9 mouse cellular contexts compared by ENCODE assay signal in the genomic region with DNA sequence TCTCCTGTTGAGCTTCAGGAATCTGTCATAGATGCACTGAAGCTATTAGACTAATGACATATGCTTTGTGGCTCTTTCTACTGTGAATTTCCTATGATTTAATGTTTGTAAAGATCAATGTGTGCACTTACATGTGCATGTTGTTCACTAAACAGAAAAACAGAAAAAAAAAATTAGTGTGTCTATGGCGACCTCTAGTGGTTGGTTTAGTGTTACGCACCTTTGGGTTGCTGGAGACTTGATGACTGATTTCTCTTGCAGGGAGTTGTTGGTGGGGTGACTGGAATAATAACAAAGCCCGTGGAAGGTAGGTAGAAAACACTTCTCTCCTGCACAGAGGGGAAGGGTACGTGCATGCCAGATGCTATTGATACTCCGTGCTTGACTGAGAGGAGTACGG.
A peak's percentile ranks its signal among the peaks of the same experiment; 100 is the strongest.
DNase-seq lines count a peak whose midpoint lies in the region; ATAC-seq and TF ChIP-seq lines count a peak whose summit lies in the region.
"Had no signal": no experiment of that assay in that cellular context is flagged by ENCODE, and none has a peak within 500 bp of the region (broad histone marks: within the 10 kb centered on the region; RNA-seq: fewer than 3 reads in every experiment).

No protein-coding gene starts in this region.

- H3K9ac ChIP-seq in midbrain, embryonic 11.5 days (ENCODE audit: low read length), result no peak overlapping the region
- no peak overlapping the region for H3K9ac ChIP-seq in midbrain, embryonic 15.5 days
- H3K9ac ChIP-seq: limb, embryonic 13.5 days had no signal

- no peak overlapping the region for H3K27ac ChIP-seq in gastrocnemius, adult 2 months
- no peak overlapping the region for H3K27ac ChIP-seq in midbrain, embryonic 11.5 days (ENCODE audit: low read depth, low read length)
- no peak overlapping the region for H3K27ac ChIP-seq in midbrain, embryonic 15.5 days
- H3K27ac ChIP-seq: limb, embryonic 13.5 days had no signal

- no peak for DNase-seq in gastrocnemius, adult 2 months
- no peak for DNase-seq in gastrocnemius, postnatal 36 days
- peak; percentile 91 for DNase-seq in midbrain, embryonic 11.5 days (ENCODE audit: low spot score, missing footprints)
- peak; percentile 59 for DNase-seq in embryo, embryonic 10 days (ENCODE audit: low spot score)
- peak; percentile 76 for DNase-seq in retina, postnatal 1 day
- DNase-seq in left cerebral cortex, adult 9 months (ENCODE audit: low spot score in 2 of 2), result no peak

- no peaks in the 10 kb centered on the region for H3K36me3 ChIP-seq in midbrain, embryonic 11.5 days (ENCODE audit: control insufficient read depth, insufficient read depth, low read length)
- peaks cover 8% of the 10 kb centered on the region for H3K36me3 ChIP-seq in midbrain, embryonic 15.5 days (replicated peaks)

- 47% methylated on average over 6 of the region's 6 CpGs for WGBS in midbrain, embryonic 11.5 days
- 38% methylated on average over 6 of the region's 6 CpGs for WGBS in midbrain, embryonic 15.5 days

- no peak overlapping the region for H3K4me2 ChIP-seq in midbrain, embryonic 11.5 days
- no peak overlapping the region for H3K4me2 ChIP-seq in midbrain, embryonic 15.5 days
- H3K4me2 ChIP-seq: limb, embryonic 13.5 days had no signal

- intact Hi-C loops in gastrocnemius, adult 2 months (cut with DNase I), result loop anchor here (2.0 to 5.0 kb wide), 2 partner anchors 141 to 215 kb away; partner anchors contain the start of genes C2cd4a and C2cd4b
- intact Hi-C loops in gastrocnemius, postnatal 36 days (cut with DNase I), result loop anchor here (2.0 to 10.0 kb wide), 2 partner anchors 215 to 279 kb away; partner anchors contain the start of gene C2cd4b

- H3K27me3 ChIP-seq in midbrain, embryonic 11.5 days (ENCODE audit: control insufficient read depth, insufficient read depth, low read length), result no peaks in the 10 kb centered on the region
- no peaks in the 10 kb centered on the region for H3K27me3 ChIP-seq in midbrain, embryonic 15.5 days (replicated peaks)
- H3K27me3 ChIP-seq: limb, embryonic 13.5 days had no signal

- H3K4me3 ChIP-seq in gastrocnemius, adult 2 months, result no peak overlapping the region
- no peak overlapping the region for H3K4me3 ChIP-seq in midbrain, embryonic 11.5 days (ENCODE audit: low read depth, low read length)
- no peak overlapping the region for H3K4me3 ChIP-seq in midbrain, embryonic 15.5 days
- H3K4me3 ChIP-seq: limb, embryonic 13.5 days had no signal

- H3K9me3 ChIP-seq in midbrain, embryonic 11.5 days (ENCODE audit: control insufficient read depth, low read length), result no peaks in the 10 kb centered on the region
- H3K9me3 ChIP-seq in midbrain, embryonic 15.5 days, result no peaks in the 10 kb centered on the region
- H3K9me3 ChIP-seq: limb, embryonic 13.5 days had no signal

- ATAC-seq in midbrain, embryonic 11.5 days (ENCODE audit: low FRiP score), result no peak
- no peak for ATAC-seq in midbrain, embryonic 15.5 days (replicated peaks)
- ATAC-seq in megakaryocyte, adult 5-6 weeks (ENCODE audit: poor library complexity, severe bottlenecking), result no peak; the same call in 1 of the 2 replicates

- H3K4me1 ChIP-seq in midbrain, embryonic 11.5 days (ENCODE audit: control insufficient read depth, insufficient read depth, low read length), result no peaks in the 10 kb centered on the region
- no peaks in the 10 kb centered on the region for H3K4me1 ChIP-seq in midbrain, embryonic 15.5 days
- H3K4me1 ChIP-seq: limb, embryonic 13.5 days had no signal

- peak; percentile 79 for TF ChIP-seq CTCF in gastrocnemius, adult 2 months (IDR thresholded peaks at IDR 0.05)

Comparison
In these comparisons a context has a peak if more than half of its experiments do, and no peak if none do; other contexts are left out.
1. DNase-seq: peak in midbrain, embryonic 11.5 days (single experiment), embryo, embryonic 10 days (single experiment) and retina, postnatal 1 day (single experiment); none in gastrocnemius, adult 2 months (single experiment), gastrocnemius, postnatal 36 days (0 of 2) and left cerebral cortex, adult 9 months (0 of 2).